Mouse (Mus musculus) stomach, postnatal 0 days (tissue): ENCODE results near the gene Fam24a. TPM values are rescaled to one million over a fixed set of nuclear protein-coding genes. Genes with fewer than 3 reads are reported as not detected.
A peak's percentile ranks its signal among the peaks of the same experiment; 100 is the strongest.

ENCODE experiments used
- ATAC-seq: fragments of 200-750 bp; cut with Nextera tagmentation; 2 replicates; pipeline ENCODE4 v1.8.0; 2017; ENCODE audit not compliant: low FRiP score, low TSS enrichment
- DNase-seq: peaks from one replicate; pipeline ENCODE4 v3.0.0-alpha.2; 2016; ENCODE audit warnings: low spot score
- H3K27ac ChIP-seq: fragments of 300-500 bp; sonication (generic); replicated peaks from 2 replicates; pipeline ENCODE4 v1.5.1; 2014; ENCODE audit warnings: mild to moderate bottlenecking, control low read depth
- H3K27me3 ChIP-seq: fragments of 300-500 bp; sonication (generic); 2 replicates; pipeline ENCODE4 v1.6.1; 2014; ENCODE audit warnings: low read length; ENCODE audit not compliant: control insufficient read depth, insufficient read depth
- H3K36me3 ChIP-seq: fragments of 300-500 bp; sonication (generic); 2 replicates; pipeline ENCODE4 v1.6.1; 2014; ENCODE audit warnings: low read length, mixed read lengths; ENCODE audit not compliant: control insufficient read depth, insufficient read depth
- H3K4me1 ChIP-seq: fragments of 300-500 bp; sonication (generic); replicated peaks from 2 replicates; pipeline ENCODE4 v1.6.1; 2014; ENCODE audit warnings: antibody characterized with exemption; ENCODE audit not compliant: control insufficient read depth, insufficient read depth
- H3K4me2 ChIP-seq: fragments of 300-500 bp; sonication (generic); replicated peaks from 2 replicates; pipeline ENCODE4 v1.6.1; 2014; ENCODE audit warnings: low read depth, mild to moderate bottlenecking, control low read depth, moderate library complexity
- H3K4me3 ChIP-seq: fragments of 300-500 bp; sonication (generic); 2 replicates; pipeline ENCODE4 v1.5.1; 2014; ENCODE audit warnings: low read depth, low read length, control low read depth
- H3K9ac ChIP-seq: fragments of 300-500 bp; sonication (generic); 2 replicates; pipeline ENCODE4 v1.6.1; 2014; ENCODE audit warnings: mild to moderate bottlenecking, low read length, control low read depth, mixed read lengths
- H3K9me3 ChIP-seq: fragments of 300-500 bp; sonication (generic); 2 replicates; pipeline ENCODE4 v1.6.1; 2016; ENCODE audit warnings: low read length; ENCODE audit not compliant: control insufficient read depth
- CTCF ChIP-seq: IDR thresholded peaks from 2 replicates; pipeline ENCODE4 v1.5.1; 2016; ENCODE audit warnings: antibody characterized with exemption, low read depth, mild to moderate bottlenecking, moderate library complexity
- EP300 ChIP-seq: optimal IDR thresholded peaks from 2 replicates; pipeline ENCODE3; 2016; ENCODE audit warnings: antibody characterized with exemption
- WGBS: fragments of 180-500 bp; shearing (Covaris S2); extraction: QIAGEN DNeasy Blood & Tissue Kit; methylation state at CpG from one replicate; pipeline ENCODE4 v1.1.7; 2014; 5-methylcytosine and 5-hydroxymethylcytosine counted together
- polyA plus RNA-seq: library from polyadenylated mRNA; unstranded; fragments of >200 nt; fragmentation: Nextera tagmentation; extraction: Ambion mirVana; gene quantifications from 2 replicates; pipeline ENCODE4 v1.2.1, GENCODE M21; 2015

The Fam24a gene
- polyA plus RNA-seq, 1 experiment from 2014 or later, result not detected

DNA sequence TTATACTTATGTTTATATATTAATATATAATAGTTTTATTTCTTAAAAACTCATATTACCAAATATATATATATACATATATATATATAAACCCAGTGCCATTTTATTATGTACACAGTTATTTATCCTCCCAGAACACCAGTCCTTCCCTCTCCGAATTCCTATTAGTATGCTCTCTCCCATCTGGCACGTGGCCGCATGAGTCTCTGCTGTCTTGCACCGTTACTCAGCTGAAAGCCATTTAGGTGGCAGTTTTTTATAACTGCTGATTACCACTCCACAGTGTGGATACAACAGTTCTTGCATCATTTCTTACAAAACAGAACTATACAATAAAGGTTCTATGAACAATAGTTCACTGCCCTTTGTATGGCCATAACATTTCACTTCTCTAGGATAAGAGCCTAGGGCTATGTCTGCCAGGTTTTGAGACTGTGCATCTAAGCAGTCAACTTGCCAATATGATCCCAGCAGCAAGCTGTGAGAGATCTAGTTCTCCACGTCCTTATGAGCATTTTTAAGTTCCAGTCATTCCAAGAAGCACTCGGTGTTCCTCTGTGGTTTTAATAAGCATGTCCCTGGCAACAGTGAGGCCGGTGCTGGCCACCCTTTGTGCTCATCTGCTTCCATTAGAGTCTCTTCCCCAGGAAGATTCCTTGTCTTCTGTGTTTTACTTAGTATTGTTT is 12.3 kb downstream of the Fam24a start:
- no peak for DNase-seq
- no peaks in the 10 kb centered on the region for H3K27me3 ChIP-seq
- ATAC-seq, result no peak
- no peaks in the 10 kb centered on the region for H3K9me3 ChIP-seq
- H3K9ac ChIP-seq, result no peak overlapping the region
- TF ChIP-seq CTCF (no peak), EP300 (no peak)
- 74% methylated on average over 7 of the region's 7 CpGs for WGBS
- peaks cover 12% of the 10 kb centered on the region for H3K36me3 ChIP-seq
- H3K4me1 ChIP-seq, result no peaks in the 10 kb centered on the region
- H3K4me2 ChIP-seq, result no peak overlapping the region
- H3K27ac ChIP-seq, result no peak overlapping the region
- no peak overlapping the region for H3K4me3 ChIP-seq

DNA sequence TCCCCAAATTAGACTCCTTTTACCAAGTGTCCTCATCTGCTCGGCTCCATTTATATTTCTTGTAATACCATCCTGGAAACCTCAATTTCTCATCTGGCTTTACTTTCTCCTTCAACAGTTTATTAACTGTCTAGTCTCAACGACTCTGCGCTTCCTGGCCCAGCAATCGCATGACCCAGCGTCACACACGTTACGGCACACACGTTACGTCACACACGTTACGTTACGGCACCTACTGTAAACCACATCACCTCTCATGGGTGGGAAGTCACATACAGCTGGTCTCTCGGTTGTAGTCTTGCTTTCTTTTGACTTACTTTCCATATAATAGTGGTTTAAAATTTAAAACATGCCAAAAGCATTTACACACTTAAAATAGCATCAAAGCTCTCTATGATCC is 22.4 kb downstream of the Fam24a start:
- Histone ChIP-seq H3K4me1 (no peaks in the 10 kb centered on the region), H3K27me3 (no peaks in the 10 kb centered on the region), H3K9me3 (no peaks in the 10 kb centered on the region), H3K4me3 (no peak overlapping the region), H3K9ac (no peak overlapping the region), H3K4me2 (no peak overlapping the region), H3K27ac (no peak overlapping the region), H3K36me3 (peaks cover 11% of the 10 kb centered on the region; the same call in 1 of the 2 replicates)
- ATAC-seq (no peak), DNase-seq (no peak)
- TF ChIP-seq EP300 (no peak), CTCF (no peak)
- 97% methylated on average over 13 of the region's 13 CpGs for WGBS

DNA sequence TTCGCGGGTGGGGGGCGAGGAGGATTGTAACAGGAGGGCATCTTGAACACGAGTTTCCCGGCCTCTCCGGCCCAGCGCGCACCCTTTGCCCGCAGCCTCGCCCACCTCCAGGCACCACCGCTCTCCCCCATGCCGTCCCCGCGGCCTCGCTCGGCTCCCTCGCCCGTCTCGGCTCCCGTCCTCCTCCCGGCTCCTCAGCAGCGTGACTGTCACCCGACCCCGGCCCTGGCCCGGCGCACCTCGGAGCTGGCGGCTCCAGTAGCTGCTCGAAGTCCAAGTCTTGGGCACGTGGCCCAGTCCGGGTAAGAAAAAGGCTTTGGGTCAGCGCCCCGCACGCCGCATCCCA is 28.6 kb downstream of the Fam24a start:
- Histone ChIP-seq H3K4me1 (no peaks in the 10 kb centered on the region), H3K9ac (peak overlapping the region; percentile 90), H3K27me3 (no peaks in the 10 kb centered on the region), H3K4me3 (peak overlapping the region; percentile 88), H3K27ac (peak overlapping the region; percentile 86), H3K4me2 (peak overlapping the region; percentile 93), H3K36me3 (0 out of 2 replicates have a peak, but pooled peaks cover 4% of the 10 kb centered on the region), H3K9me3 (no peaks in the 10 kb centered on the region)
- ATAC-seq (peak; percentile 75), DNase-seq (no peak)
- WGBS, result under 1% methylated on average over 33 of the region's 35 CpGs
- TF ChIP-seq EP300 (no peak), CTCF (no peak)

DNA sequence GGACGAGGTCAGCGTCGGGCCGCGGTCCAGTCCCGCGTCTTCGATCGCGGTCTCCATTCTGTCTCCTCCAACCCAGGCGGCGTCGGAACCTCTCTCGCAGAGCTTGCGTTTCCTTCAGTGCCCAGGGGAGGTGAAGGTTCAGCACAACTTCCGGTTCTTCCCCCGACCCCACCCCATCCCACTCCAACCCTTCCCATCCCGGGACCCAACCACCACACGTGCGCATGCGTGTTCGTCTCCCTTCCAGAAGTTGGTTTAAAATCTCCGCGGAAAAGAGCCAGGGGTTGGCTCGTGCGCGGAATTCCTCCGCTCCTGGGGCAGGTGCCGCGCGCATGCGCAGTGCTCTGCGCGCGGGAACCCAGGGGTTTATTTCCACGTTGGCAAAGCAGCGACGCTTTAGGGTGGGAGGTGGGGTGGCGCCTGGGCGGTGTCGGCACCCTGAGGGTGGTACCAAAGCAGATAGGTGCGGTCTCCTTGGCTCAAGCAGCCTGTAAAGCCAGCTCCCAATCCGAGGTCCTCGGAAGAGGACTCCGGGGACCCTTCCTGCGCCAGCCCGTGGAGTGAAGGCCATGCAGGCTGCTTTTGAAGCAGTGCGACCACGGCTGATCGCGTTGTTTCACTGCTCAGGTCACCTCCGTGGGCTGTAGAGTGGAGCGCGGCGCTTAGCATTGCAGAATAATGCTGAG is 29.1 kb downstream of the Fam24a start, which contains the start of gene 2310057M21Rik:
TSS of gene 2310057M21Rik (minus strand) at position 145 of the 686 bp plus-strand sequence.
- TF ChIP-seq CTCF (peak; percentile 9; the same call in 1 of the 2 replicates), EP300 (no peak)
- Histone ChIP-seq H3K4me1 (no peaks in the 10 kb centered on the region), H3K9ac (peak within 1 kb of the TSS; percentile 90), H3K27me3 (no peaks in the 10 kb centered on the region), H3K4me3 (peak within 1 kb of the TSS; percentile 88), H3K27ac (peak within 1 kb of the TSS; percentile 90), H3K9me3 (no peaks in the 10 kb centered on the region), H3K36me3 (0 out of 2 replicates have a peak, but pooled peaks cover 2% of the 10 kb centered on the region), H3K4me2 (peak within 1 kb of the TSS; percentile 93)
- under 1% methylated on average over 55 of the region's 55 CpGs for WGBS
- DNase-seq (peak; percentile 96), ATAC-seq (peak; percentile 97)

DNA sequence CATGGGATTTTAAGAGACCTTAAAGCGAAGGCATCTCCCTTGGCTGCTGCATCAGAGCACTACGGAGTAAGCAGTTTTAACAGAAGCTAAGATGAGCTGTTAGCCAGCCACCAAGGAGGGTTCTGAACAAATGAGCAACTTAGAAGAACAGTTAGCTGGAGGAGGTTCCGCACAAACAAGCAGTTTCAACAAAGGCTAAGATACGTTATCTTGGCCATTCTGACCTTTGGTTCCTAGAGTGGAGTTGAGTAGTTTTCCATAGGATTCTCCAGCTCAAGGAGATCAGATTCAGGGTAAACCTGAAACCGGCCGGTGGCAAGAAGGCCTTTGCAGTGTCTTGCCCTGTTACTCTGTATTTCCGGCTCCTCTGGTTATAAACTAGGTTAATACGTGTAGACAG is 30.5 kb downstream of the Fam24a start:
- ATAC-seq, result no peak; the same call in 1 of the 2 replicates
- H3K27ac ChIP-seq, result no peak overlapping the region; the same call in 1 of the 2 replicates

More for the DNA sequence above, 30.5 kb downstream of the Fam24a start:
- peak; percentile 18 for DNase-seq
- no peak overlapping the region for H3K4me2 ChIP-seq
- H3K36me3 ChIP-seq, result no peaks in the 10 kb centered on the region
- H3K9ac ChIP-seq, result no peak overlapping the region
- TF ChIP-seq CTCF (no peak), EP300 (no peak)
- 71% methylated on average over 8 of the region's 8 CpGs for WGBS
- no peak overlapping the region for H3K4me3 ChIP-seq
- no peaks in the 10 kb centered on the region for H3K27me3 ChIP-seq
- H3K9me3 ChIP-seq, result no peaks in the 10 kb centered on the region
- no peaks in the 10 kb centered on the region for H3K4me1 ChIP-seq
